In genomic region chr11:86920111-86921080, GRCm38 (mm10) we compare ENCODE assay signal across 8 mouse cellular contexts.
A peak's percentile ranks its signal among the peaks of the same experiment; 100 is the strongest.
DNase-seq lines count a peak whose midpoint lies in the region; ATAC-seq and TF ChIP-seq lines count a peak whose summit lies in the region.

No protein-coding gene starts in this region.

- no peak overlapping the region for H3ac ChIP-seq in C2C12 (ENCODE audit: control insufficient read depth, insufficient read length, low read depth)

- H3K4me3 ChIP-seq in C2C12 (ENCODE audit: insufficient read depth, poor library complexity, severe bottlenecking): no peak overlapping the region
- H3K4me3 ChIP-seq in heart, embryonic 15.5 days: no peak overlapping the region
- no peak overlapping the region for H3K4me3 ChIP-seq in midbrain, embryonic 14.5 days (replicated peaks; ENCODE audit: low read depth, low read length)

- no peak for TF ChIP-seq CTCF in C2C12 (IDR thresholded peaks at IDR 0.05; ENCODE audit: control insufficient read depth, insufficient read depth, insufficient read length)

- H3K79me3 ChIP-seq in C2C12 (ENCODE audit: low read depth): no peaks in the 10 kb centered on the region

- H3K79me2 ChIP-seq in C2C12 (ENCODE audit: control insufficient read depth, insufficient read depth): no peaks in the 10 kb centered on the region

- intact Hi-C loops in left cerebral cortex, postnatal 36 days (cut with DNase I): no loop called here

- no peaks in the 10 kb centered on the region for H3K9me3 ChIP-seq in heart, embryonic 15.5 days (replicated peaks)
- no peaks in the 10 kb centered on the region for H3K9me3 ChIP-seq in midbrain, embryonic 14.5 days (ENCODE audit: control insufficient read depth, low read length)

- no peaks in the 10 kb centered on the region for H3K27me3 ChIP-seq in C2C12 (ENCODE audit: control insufficient read depth, insufficient read depth, insufficient read length)
- H3K27me3 ChIP-seq in heart, embryonic 15.5 days: no peaks in the 10 kb centered on the region
- no peaks in the 10 kb centered on the region for H3K27me3 ChIP-seq in midbrain, embryonic 14.5 days (ENCODE audit: control insufficient read depth, insufficient read depth, low read length)

- H3K4me2 ChIP-seq in heart, embryonic 15.5 days: peak overlapping the region; percentile 22; the same call in 1 of the 2 replicates
- no peak overlapping the region for H3K4me2 ChIP-seq in midbrain, embryonic 14.5 days (ENCODE audit: low read length)

- ATAC-seq in heart, embryonic 15.5 days (replicated peaks; ENCODE audit: insufficient number of reproducible peaks, insufficient read depth, low FRiP score, low read depth): peak; percentile 83
- no peak for ATAC-seq in midbrain, embryonic 14.5 days (ENCODE audit: low FRiP score, low TSS enrichment)

- WGBS in heart, embryonic 15.5 days: 28% methylated on average over 20 of the region's 20 CpGs
- WGBS in midbrain, embryonic 14.5 days: 70% methylated on average over 20 of the region's 20 CpGs

- DNase-seq in adipocyte (ENCODE audit: low spot score): peak; percentile 40
- peak; percentile 24 for DNase-seq in embryo, embryonic 11 days
- peak; percentile 25 for DNase-seq in left cerebral cortex, postnatal 36 days (ENCODE audit: low spot score in 2 of 2)
- peak; percentile 23 for DNase-seq in midbrain, embryonic 14.5 days
- no peak for DNase-seq in thymus, postnatal 25 days
- DNase-seq in urinary bladder, postnatal 4 days (ENCODE audit: low spot score in 2 of 2): no peak

- H3K36me3 ChIP-seq in C2C12 (ENCODE audit: control insufficient read depth, insufficient read depth): no peaks in the 10 kb centered on the region
- H3K36me3 ChIP-seq in heart, embryonic 15.5 days: no peaks in the 10 kb centered on the region
- no peaks in the 10 kb centered on the region for H3K36me3 ChIP-seq in midbrain, embryonic 14.5 days (ENCODE audit: control insufficient read depth, insufficient read depth, low read length)

- peak overlapping the region; percentile 90 for H3K27ac ChIP-seq in heart, embryonic 15.5 days
- no peak overlapping the region for H3K27ac ChIP-seq in midbrain, embryonic 14.5 days (replicated peaks; ENCODE audit: low read depth, low read length)

- H3K9ac ChIP-seq in heart, embryonic 15.5 days: 0 out of 2 replicates have a peak overlapping the region, but pooled peaks have one; percentile 7
- H3K9ac ChIP-seq in midbrain, embryonic 14.5 days (replicated peaks; ENCODE audit: low read length): no peak overlapping the region

- peaks cover 60% of the 10 kb centered on the region for H3K4me1 ChIP-seq in heart, embryonic 15.5 days (replicated peaks)
- peaks cover 4% of the 10 kb centered on the region; the same call in 1 of the 2 replicates for H3K4me1 ChIP-seq in midbrain, embryonic 14.5 days (ENCODE audit: control insufficient read depth, insufficient read depth, low read length)

TF ChIP-seq in C2C12, 6 proteins besides CTCF, POLR2A, EP300 and RAD21:
- TF ChIP-seq CEBPB (IDR thresholded peaks at IDR 0.05; ENCODE audit: low read depth) (no peak), MYOD1 (IDR thresholded peaks at IDR 0.05; ENCODE audit: control insufficient read depth, insufficient read length, low read depth) (peak; percentile 37), MAX (IDR thresholded peaks at IDR 0.05) (peak; percentile 16), MYOG (IDR thresholded peaks at IDR 0.05; ENCODE audit: control insufficient read depth, extremely low read depth, insufficient read length) (no peak), USF1 (IDR thresholded peaks at IDR 0.05; ENCODE audit: low read depth) (no peak), FOSL1 (IDR thresholded peaks at IDR 0.05; ENCODE audit: insufficient read depth, low read length, poor library complexity, severe bottlenecking) (no peak)

Comparison
In these comparisons a context has a peak if more than half of its experiments do, and no peak if none do; other contexts are left out.
1. DNase-seq: peak in adipocyte (single experiment), embryo, embryonic 11 days (single experiment), left cerebral cortex, postnatal 36 days (2 of 2) and midbrain, embryonic 14.5 days (single experiment); none in thymus, postnatal 25 days (single experiment) and urinary bladder, postnatal 4 days (0 of 2).